Mouse (Mus musculus) lung, postnatal 25 days (tissue): ENCODE results near the gene Mak.

Source experiments
- DNase-seq: peaks from one replicate; pipeline ENCODE4 v3.0.0; 2022; ENCODE audit warnings: low spot score

Mak gene

GRCm38 (mm10) chr13:41071617-41072016, 7.9 kb downstream of the Mak start:
- DNase-seq: no peak

GRCm38 (mm10) chr13:41067618-41068017, 11.9 kb downstream of the Mak start:
- DNase-seq: no peak

- no peak for DNase-seq
These were observed 27.5 kb downstream of the Mak start for GRCm38 (mm10) chr13:41051965-41052364.

- no peak for DNase-seq
These were observed 32.2 kb downstream of the Mak start for GRCm38 (mm10) chr13:41047280-41047679.

GRCm38 (mm10) chr13:41045901-41046300, 33.6 kb downstream of the Mak start:
- no peak for DNase-seq

- DNase-seq: no peak
These were observed 37.0 kb downstream of the Mak start for GRCm38 (mm10) chr13:41042511-41042910.

GRCm38 (mm10) chr13:41030098-41030497, 49.4 kb downstream of the Mak start:
- no peak for DNase-seq

- no peak for DNase-seq
These were observed 57.4 kb downstream of the Mak start for GRCm38 (mm10) chr13:41022099-41022498.

- no peak for DNase-seq
These were observed 57.9 kb downstream of the Mak start for GRCm38 (mm10) chr13:41021607-41022006.

GRCm38 (mm10) chr13:41020494-41020893, 59.0 kb downstream of the Mak start:
- DNase-seq: no peak

- peak; percentile 19 for DNase-seq
These were observed 60.5 kb downstream of the Mak start for GRCm38 (mm10) chr13:41018756-41019591.

GRCm38 (mm10) chr13:41018236-41018635, 61.3 kb downstream of the Mak start:
- no peak for DNase-seq

GRCm38 (mm10) chr13:41017832-41018231, 61.7 kb downstream of the Mak start:
- no peak for DNase-seq

- DNase-seq: no peak
These were observed 62.6 kb downstream of the Mak start for GRCm38 (mm10) chr13:41016797-41017405.

GRCm38 (mm10) chr13:41015829-41016634, 63.5 kb downstream of the Mak start, which contains the start of gene Tmem14c:
Tmem14c (plus strand) TSS chr13:41016292.
- DNase-seq: peak; percentile 97

- DNase-seq: no peak
These were observed 70.6 kb downstream of the Mak start for GRCm38 (mm10) chr13:41008946-41009345.

GRCm38 (mm10) chr13:41008271-41008670, 71.2 kb downstream of the Mak start:
- no peak for DNase-seq

GRCm38 (mm10) chr13:41006244-41006643, 73.3 kb downstream of the Mak start:
- DNase-seq: no peak

- no peak for DNase-seq
These were observed 77.5 kb downstream of the Mak start for GRCm38 (mm10) chr13:41002001-41002400.

- DNase-seq: peak; percentile 93
These were observed 78.4 kb downstream of the Mak start, which contains the start of gene Pak1ip1 for GRCm38 (mm10) chr13:41000926-41001639. Pak1ip1 (plus strand) TSS chr13:41001023.

GRCm38 (mm10) chr13:41000140-41000925, 79.2 kb downstream of the Mak start:
- DNase-seq: peak; percentile 18
